Mouse (Mus musculus): ENCODE results near the gene Gemin4. TPM values are rescaled to one million over a fixed set of nuclear protein-coding genes. Genes with fewer than 3 reads are reported as not detected.

Gene Gemin4
- 26.0 TPM for polyA plus RNA-seq (2017; shearing (Covaris generic))

DNA sequence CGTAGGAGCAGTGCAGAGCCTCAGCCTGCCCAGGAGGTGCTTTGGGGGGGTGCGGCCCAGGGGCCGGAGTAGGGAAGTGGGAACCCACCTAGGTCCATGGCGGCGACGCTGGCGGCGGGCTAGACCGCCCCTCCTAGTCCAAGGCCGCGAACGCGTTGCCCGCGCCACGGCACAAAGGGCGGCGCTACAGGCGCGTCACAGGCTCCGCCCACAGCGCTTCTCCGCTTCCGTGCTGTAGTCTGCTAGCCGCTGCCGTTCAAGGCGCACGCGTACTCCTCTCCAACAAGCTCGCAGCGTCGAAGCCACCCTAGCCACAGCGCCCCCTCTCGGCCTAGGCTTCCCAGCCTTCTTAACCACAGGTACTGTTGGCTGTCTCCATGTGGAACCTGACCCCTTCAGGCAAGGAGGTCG, at the start of gene Gemin4, which contains the start of gene Dbil5:
Gene Gemin4, minus strand, starts transcription at position 275 of the 411 bp plus-strand sequence.
Gene Dbil5, plus strand, starts transcription at position 219 of the 411 bp plus-strand sequence.

DNA sequence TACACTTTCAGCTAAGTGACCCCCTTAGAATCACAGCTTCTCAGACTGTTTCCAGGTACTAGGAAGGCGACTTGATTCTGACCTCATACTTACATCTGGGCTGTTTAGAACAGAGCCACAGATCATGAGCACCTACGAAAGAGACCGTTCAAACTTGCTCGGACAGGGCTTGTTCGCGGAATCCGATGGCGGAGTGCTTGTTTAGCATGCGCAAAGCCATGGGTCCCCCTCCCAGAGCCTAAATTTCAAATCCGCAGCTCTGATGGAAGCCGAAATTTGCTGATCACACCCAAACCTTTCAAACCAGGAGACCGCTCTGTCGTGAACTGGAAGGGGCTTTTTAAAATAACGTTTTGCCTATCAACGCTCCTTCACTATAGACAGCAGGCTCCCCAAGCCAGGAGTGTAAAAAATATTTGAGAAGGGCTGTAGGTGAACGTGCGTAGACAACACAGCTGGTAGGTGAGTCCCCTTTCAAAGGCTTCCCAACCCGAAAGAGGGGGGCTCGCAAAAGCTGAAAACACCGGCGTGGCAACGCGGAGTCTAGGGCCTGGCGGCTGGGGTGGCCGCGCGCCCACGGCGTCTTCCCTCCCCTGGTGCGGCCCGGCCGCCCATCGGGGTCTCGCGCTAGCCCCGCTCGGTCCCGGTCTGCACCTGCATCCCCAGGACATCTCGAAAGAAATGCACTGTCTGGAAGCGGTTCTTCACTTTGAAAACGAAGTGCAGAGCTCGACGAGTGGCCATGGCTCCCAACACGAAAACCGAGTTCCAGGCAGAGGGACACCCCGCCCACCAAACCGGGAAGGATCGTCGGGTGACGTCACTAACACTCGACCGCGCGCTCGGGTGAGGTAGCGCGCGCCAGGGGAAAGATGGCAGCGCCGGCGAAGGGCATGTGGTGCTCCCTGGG, 25.7 kb upstream of the Gemin4 start, which contains the start of the genes Mrm3 and Glod4:
Gene Mrm3, plus strand, starts transcription at position 815 of the 910 bp plus-strand sequence.
Gene Glod4, minus strand, starts transcription at position 825 of the 910 bp plus-strand sequence.

DNA sequence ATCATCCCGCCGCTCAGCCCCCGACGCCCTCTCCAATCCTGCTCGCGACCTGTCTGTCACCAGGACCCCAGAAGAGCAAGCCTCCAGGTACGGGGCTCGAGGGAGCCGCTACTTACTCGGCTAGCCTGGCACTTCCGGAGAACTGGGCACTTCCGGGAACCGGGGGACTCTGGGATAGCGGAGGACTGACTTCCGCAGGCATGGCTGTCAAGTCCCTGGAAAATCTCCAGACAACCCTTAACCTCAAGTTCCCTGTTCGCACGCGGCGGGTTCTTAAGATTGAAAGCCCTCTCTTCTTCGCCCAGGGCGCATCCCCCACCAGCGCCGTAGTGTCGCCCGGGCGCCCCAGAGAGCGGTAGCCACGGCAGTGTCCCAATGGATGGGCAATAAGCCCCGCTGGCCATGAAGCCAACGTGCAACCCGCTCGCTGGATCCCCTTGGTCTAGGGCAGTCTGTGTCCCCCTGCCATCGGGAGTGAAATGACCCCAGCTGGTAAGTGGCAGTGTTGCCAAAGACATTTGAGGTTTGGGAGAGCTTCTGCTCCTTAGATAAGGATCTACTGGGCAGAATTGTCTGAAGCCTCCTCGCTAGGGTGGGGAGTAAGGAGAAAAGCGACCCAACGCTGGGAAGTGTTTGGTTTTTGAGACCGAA, 37.8 kb downstream of the Gemin4 start, which contains the start of the genes Vps53 and Fam57a:
Gene Vps53, minus strand, starts transcription at position 153 of the 651 bp plus-strand sequence.
Gene Fam57a, plus strand, starts transcription at position 177 of the 651 bp plus-strand sequence.

Other genes with a start within 250 kb of the Gemin4 start
- 0.30 TPM for gene 1700016K19Rik, start 217.8 kb downstream of the Gemin4 start, polyA plus RNA-seq (2017; shearing (Covaris generic))
- gene Rflnb, start 189.9 kb downstream of the Gemin4 start, polyA plus RNA-seq (2017; shearing (Covaris generic)), result 19.4 TPM
- 74.1 TPM for gene Vps53, start 38.0 kb downstream of the Gemin4 start, polyA plus RNA-seq (2017; shearing (Covaris generic))
- 5.7 TPM for gene Fam57a, start 38.0 kb downstream of the Gemin4 start, polyA plus RNA-seq (2017; shearing (Covaris generic))
- gene Dbil5, start 56 bp downstream of the Gemin4 start, polyA plus RNA-seq (2017; shearing (Covaris generic)), result not detected
- gene Mrm3, start 26.1 kb upstream of the Gemin4 start, polyA plus RNA-seq (2017; shearing (Covaris generic)), result 16.3 TPM
- 86.0 TPM for gene Glod4, start 26.1 kb upstream of the Gemin4 start, polyA plus RNA-seq (2017; shearing (Covaris generic))
- gene Nxn, start 181.5 kb upstream of the Gemin4 start, polyA plus RNA-seq (2017; shearing (Covaris generic)), result 0.63 TPM
- gene Timm22, start 189.3 kb upstream of the Gemin4 start, polyA plus RNA-seq (2017; shearing (Covaris generic)), result 68.3 TPM